Mouse (Mus musculus) adrenal gland, postnatal 0 days (tissue): ENCODE measurements around the gene Mrto4. TPM values are rescaled to one million over a fixed set of nuclear protein-coding genes. Genes with fewer than 3 reads are reported as not detected.

ENCODE experiments used
- microRNA-seq: library from miRNA; unstranded; fragments of <30 nt; microRNA quantifications from one replicate; pipeline ENCODE4, GENCODE M21; 2016; ENCODE audit warnings: borderline replicate concordance; ENCODE audit not compliant: insufficient number of aligned reads
- polyA plus RNA-seq: library from polyadenylated mRNA; unstranded; fragments of >200 nt; fragmentation: Nextera tagmentation; extraction: Ambion mirVana; gene quantifications from 2 replicates; pipeline ENCODE4 v1.2.1, GENCODE M21; 2015

Mrto4 gene
- 42.9 and 61.1 TPM in 2 replicates for polyA plus RNA-seq

GRCm38 (mm10) chr4:139351931-139352711, at the start of gene Mrto4, which contains the start of the genes Emc1 and Ubr4:
Gene Mrto4, minus strand, starts transcription at chr4:139352576.
Gene Emc1, plus strand, starts transcription at chr4:139352587.
Gene Ubr4, plus strand, starts transcription at chr4:139352609.

GRCm38 (mm10) chr4:139310171-139310898, 42.0 kb downstream of the Mrto4 start, which contains the start of the genes Pqlc2 and Akr7a5:
Gene Pqlc2, minus strand, starts transcription at chr4:139310708.
Gene Akr7a5, plus strand, starts transcription at chr4:139310744.

Small RNA genes within 50 kb of the gene (microRNA-seq; reads per million reads assigned to microRNA genes)
- gene Gm24245 (not detected), gene Gm25732 (not detected)

Other genes starting within 250 kb of the Mrto4 start
- 1,209 and 1,611 TPM in 2 replicates for gene Minos1, start 221.5 kb downstream of the Mrto4 start, polyA plus RNA-seq
- 266 and 342 TPM in 2 replicates for gene Capzb, start 159.7 kb downstream of the Mrto4 start, polyA plus RNA-seq
- 11.4 and 15.2 TPM in 2 replicates for gene Pqlc2, start 41.9 kb downstream of the Mrto4 start, polyA plus RNA-seq
- 73.7 and 105 TPM in 2 replicates for gene Akr7a5, start 41.8 kb downstream of the Mrto4 start, polyA plus RNA-seq
- gene Emc1, start within 50 bp of the Mrto4 start, polyA plus RNA-seq: 11.7 and 18.5 TPM in 2 replicates
- gene Ubr4, start within 50 bp of the Mrto4 start, polyA plus RNA-seq: 42.0 and 49.0 TPM in 2 replicates
- 2.9 and 4.7 TPM in 2 replicates for gene Iffo2, start 178.0 kb upstream of the Mrto4 start, polyA plus RNA-seq